Mouse (Mus musculus): Measurements from ENCODE around the gene Nckap5. TPM values are rescaled to one million over a fixed set of nuclear protein-coding genes. Genes with fewer than 3 reads are reported as not detected.

Gene Nckap5
- polyA plus RNA-seq, 1 experiment, result not detected

DNA sequence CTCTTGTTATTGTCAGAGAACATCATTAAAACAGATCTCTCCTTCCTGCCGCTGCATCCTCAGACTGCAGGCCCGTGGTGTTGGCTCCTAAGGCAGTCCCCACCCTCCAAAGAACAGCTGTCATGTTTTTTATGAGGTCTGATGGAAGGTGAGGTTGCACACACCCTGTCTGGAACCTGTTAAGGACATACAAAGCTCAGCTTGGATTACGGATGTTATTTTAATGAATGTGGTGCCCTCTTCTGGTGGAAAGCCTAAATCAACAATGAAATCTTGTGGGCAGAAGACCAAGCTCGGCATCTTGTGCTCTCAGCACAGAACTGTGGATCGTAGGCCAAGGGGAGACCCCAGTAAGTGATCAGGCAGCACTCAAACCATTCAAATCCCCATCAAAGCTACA lies 399.0 kb downstream of the Nckap5 start:
- H3ac ChIP-seq (ENCODE audit: control insufficient read depth, insufficient read length, low read depth), result no peak overlapping the region
- H3K36me3 ChIP-seq (ENCODE audit: control insufficient read depth, insufficient read depth), result no peaks in the 10 kb centered on the region
- TF ChIP-seq CTCF (IDR thresholded peaks at IDR 0.05; ENCODE audit: control insufficient read depth, insufficient read depth, insufficient read length) (peak; percentile 2), CEBPB (IDR thresholded peaks at IDR 0.05; ENCODE audit: low read depth) (no peak), USF1 (IDR thresholded peaks at IDR 0.05; ENCODE audit: low read depth) (no peak), MAX (IDR thresholded peaks at IDR 0.05) (no peak), MYOG (IDR thresholded peaks at IDR 0.05; ENCODE audit: control insufficient read depth, extremely low read depth, insufficient read length) (no peak), MYOD1 (IDR thresholded peaks at IDR 0.05; ENCODE audit: control insufficient read depth, insufficient read length, low read depth) (no peak)
- no peak overlapping the region for H3K4me3 ChIP-seq (ENCODE audit: insufficient read depth, poor library complexity, severe bottlenecking)
- no peaks in the 10 kb centered on the region for H3K79me2 ChIP-seq (ENCODE audit: control insufficient read depth, insufficient read depth)
- no peaks in the 10 kb centered on the region for H3K27me3 ChIP-seq (ENCODE audit: control insufficient read depth, insufficient read depth, insufficient read length)
- no peaks in the 10 kb centered on the region for H3K79me3 ChIP-seq (ENCODE audit: low read depth)

DNA sequence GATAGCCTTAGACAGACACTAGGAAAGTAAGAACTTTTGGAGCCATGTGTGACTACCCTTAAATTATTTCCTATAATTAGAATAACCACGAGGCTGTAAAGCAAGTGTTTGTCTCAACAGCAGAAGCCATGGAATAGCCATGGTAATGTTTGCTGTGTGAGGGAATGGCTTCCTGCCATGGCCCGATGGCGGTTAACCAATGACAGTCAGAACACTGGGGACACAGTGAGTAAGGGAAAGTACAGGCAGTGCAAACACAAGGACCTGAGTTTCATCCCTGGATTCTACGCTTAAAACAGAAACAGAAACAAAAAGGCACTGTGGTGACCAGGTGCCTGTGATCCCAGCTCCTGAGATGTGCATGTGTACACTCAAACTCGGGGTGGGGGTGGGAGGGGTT lies 419.2 kb downstream of the Nckap5 start:
- Histone ChIP-seq H3ac (ENCODE audit: control insufficient read depth, insufficient read length, low read depth) (no peak overlapping the region), H3K27me3 (ENCODE audit: control insufficient read depth, insufficient read depth, insufficient read length) (no peaks in the 10 kb centered on the region), H3K36me3 (ENCODE audit: control insufficient read depth, insufficient read depth) (no peaks in the 10 kb centered on the region), H3K4me3 (ENCODE audit: insufficient read depth, poor library complexity, severe bottlenecking) (no peak overlapping the region), H3K79me3 (ENCODE audit: low read depth) (no peaks in the 10 kb centered on the region), H3K79me2 (ENCODE audit: control insufficient read depth, insufficient read depth) (no peaks in the 10 kb centered on the region)
- TF ChIP-seq FOSL1 (IDR thresholded peaks at IDR 0.05; ENCODE audit: insufficient read depth, low read length, poor library complexity, severe bottlenecking) (no peak), USF1 (IDR thresholded peaks at IDR 0.05; ENCODE audit: low read depth) (no peak), CEBPB (IDR thresholded peaks at IDR 0.05; ENCODE audit: low read depth) (no peak), MYOG (IDR thresholded peaks at IDR 0.05; ENCODE audit: control insufficient read depth, extremely low read depth, insufficient read length) (no peak), CTCF (IDR thresholded peaks at IDR 0.05; ENCODE audit: control insufficient read depth, insufficient read depth, insufficient read length) (no peak), MYOD1 (IDR thresholded peaks at IDR 0.05; ENCODE audit: control insufficient read depth, insufficient read length, low read depth) (no peak), MAX (IDR thresholded peaks at IDR 0.05) (no peak)

DNA sequence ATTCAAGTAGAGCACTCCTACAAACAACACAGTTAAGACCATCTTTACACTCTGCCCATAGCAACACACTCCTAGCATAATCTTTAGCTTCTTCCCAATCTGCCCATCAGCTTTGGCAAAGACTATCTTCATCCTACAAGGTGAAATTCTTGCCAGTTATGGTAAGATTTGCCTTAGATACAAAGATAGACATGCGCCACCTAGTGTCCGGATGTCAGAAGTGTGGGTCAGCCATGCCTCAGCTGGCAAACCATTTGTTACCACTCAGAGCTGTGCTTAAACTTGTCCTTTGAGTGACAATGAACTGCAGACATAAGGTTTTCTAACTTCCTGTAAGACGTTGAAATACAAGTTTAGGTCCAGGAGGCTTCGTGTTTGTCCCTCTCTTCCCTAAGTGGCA lies 422.7 kb downstream of the Nckap5 start:
- H3K79me2 ChIP-seq (ENCODE audit: control insufficient read depth, insufficient read depth), result no peaks in the 10 kb centered on the region
- no peak for TF ChIP-seq MYOD1 (IDR thresholded peaks at IDR 0.05; ENCODE audit: control insufficient read depth, insufficient read length, low read depth)
- TF ChIP-seq MAX (IDR thresholded peaks at IDR 0.05), result no peak
- H3K79me3 ChIP-seq (ENCODE audit: low read depth), result no peaks in the 10 kb centered on the region
- H3ac ChIP-seq (ENCODE audit: control insufficient read depth, insufficient read length, low read depth), result no peak overlapping the region
- no peak overlapping the region for H3K4me3 ChIP-seq (ENCODE audit: insufficient read depth, poor library complexity, severe bottlenecking)
- no peaks in the 10 kb centered on the region for H3K36me3 ChIP-seq (ENCODE audit: control insufficient read depth, insufficient read depth)
- no peaks in the 10 kb centered on the region for H3K27me3 ChIP-seq (ENCODE audit: control insufficient read depth, insufficient read depth, insufficient read length)

DNA sequence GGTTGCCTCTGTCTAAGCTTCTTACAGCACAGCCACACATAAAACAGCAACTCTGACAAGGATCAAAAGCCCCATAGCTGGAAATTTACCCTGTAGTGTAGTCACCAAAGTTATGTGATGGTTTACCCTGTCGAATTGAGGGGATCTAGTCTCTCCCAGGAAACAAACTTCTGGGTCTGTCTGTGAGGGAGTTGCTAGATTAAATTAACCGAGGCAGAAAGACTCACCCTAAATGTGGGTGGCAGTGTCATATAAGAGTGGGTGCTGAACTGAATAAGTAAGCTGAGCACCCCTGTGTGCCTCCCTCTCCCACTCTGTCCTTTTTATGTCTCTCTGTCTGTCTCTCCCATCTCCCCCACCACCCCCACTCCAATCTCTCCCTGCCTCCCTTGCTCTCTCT lies 425.1 kb downstream of the Nckap5 start:
- H3K79me3 ChIP-seq (ENCODE audit: low read depth), result no peaks in the 10 kb centered on the region
- no peak overlapping the region for H3K4me3 ChIP-seq (ENCODE audit: insufficient read depth, poor library complexity, severe bottlenecking)
- no peaks in the 10 kb centered on the region for H3K27me3 ChIP-seq (ENCODE audit: control insufficient read depth, insufficient read depth, insufficient read length)
- no peak overlapping the region for H3ac ChIP-seq (ENCODE audit: control insufficient read depth, insufficient read length, low read depth)
- TF ChIP-seq MAX (IDR thresholded peaks at IDR 0.05) (no peak), CEBPB (IDR thresholded peaks at IDR 0.05; ENCODE audit: low read depth) (no peak), CTCF (IDR thresholded peaks at IDR 0.05; ENCODE audit: control insufficient read depth, insufficient read depth, insufficient read length) (no peak), MYOD1 (IDR thresholded peaks at IDR 0.05; ENCODE audit: control insufficient read depth, insufficient read length, low read depth) (no peak), USF1 (IDR thresholded peaks at IDR 0.05; ENCODE audit: low read depth) (no peak), MYOG (IDR thresholded peaks at IDR 0.05; ENCODE audit: control insufficient read depth, extremely low read depth, insufficient read length) (no peak), FOSL1 (IDR thresholded peaks at IDR 0.05; ENCODE audit: insufficient read depth, low read length, poor library complexity, severe bottlenecking) (no peak)
- no peaks in the 10 kb centered on the region for H3K36me3 ChIP-seq (ENCODE audit: control insufficient read depth, insufficient read depth)
- no peaks in the 10 kb centered on the region for H3K79me2 ChIP-seq (ENCODE audit: control insufficient read depth, insufficient read depth)

DNA sequence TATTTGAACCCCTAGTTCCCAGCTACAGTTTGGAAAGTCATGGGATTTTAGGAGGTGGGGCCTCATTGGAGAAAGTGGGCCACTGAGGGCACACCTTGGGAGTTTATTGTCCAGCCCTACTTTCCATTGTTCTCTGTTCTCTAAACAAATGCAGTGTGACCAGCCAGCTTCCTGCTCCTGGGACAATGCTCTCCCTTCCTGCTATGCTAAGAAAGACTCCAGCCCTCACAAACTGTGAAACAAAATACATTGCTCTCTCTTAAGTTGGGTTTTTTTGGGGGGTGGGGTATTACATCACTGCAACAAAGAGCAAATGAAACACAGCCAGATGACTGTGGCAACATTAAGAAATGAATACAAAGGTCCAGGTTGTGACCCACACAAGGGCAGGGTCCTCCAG lies 426.6 kb downstream of the Nckap5 start:
- Histone ChIP-seq H3ac (ENCODE audit: control insufficient read depth, insufficient read length, low read depth) (no peak overlapping the region), H3K4me3 (ENCODE audit: insufficient read depth, poor library complexity, severe bottlenecking) (no peak overlapping the region), H3K27me3 (ENCODE audit: control insufficient read depth, insufficient read depth, insufficient read length) (no peaks in the 10 kb centered on the region), H3K79me2 (ENCODE audit: control insufficient read depth, insufficient read depth) (no peaks in the 10 kb centered on the region), H3K36me3 (ENCODE audit: control insufficient read depth, insufficient read depth) (no peaks in the 10 kb centered on the region), H3K79me3 (ENCODE audit: low read depth) (no peaks in the 10 kb centered on the region)
- TF ChIP-seq USF1 (IDR thresholded peaks at IDR 0.05; ENCODE audit: low read depth), result no peak
- TF ChIP-seq CTCF (IDR thresholded peaks at IDR 0.05; ENCODE audit: control insufficient read depth, insufficient read depth, insufficient read length), result no peak
- no peak for TF ChIP-seq FOSL1 (IDR thresholded peaks at IDR 0.05; ENCODE audit: insufficient read depth, low read length, poor library complexity, severe bottlenecking)
- no peak for TF ChIP-seq MAX (IDR thresholded peaks at IDR 0.05)
- no peak for TF ChIP-seq MYOD1 (IDR thresholded peaks at IDR 0.05; ENCODE audit: control insufficient read depth, insufficient read length, low read depth)
- TF ChIP-seq MYOG (IDR thresholded peaks at IDR 0.05; ENCODE audit: control insufficient read depth, extremely low read depth, insufficient read length), result no peak
- TF ChIP-seq CEBPB (IDR thresholded peaks at IDR 0.05; ENCODE audit: low read depth), result no peak

DNA sequence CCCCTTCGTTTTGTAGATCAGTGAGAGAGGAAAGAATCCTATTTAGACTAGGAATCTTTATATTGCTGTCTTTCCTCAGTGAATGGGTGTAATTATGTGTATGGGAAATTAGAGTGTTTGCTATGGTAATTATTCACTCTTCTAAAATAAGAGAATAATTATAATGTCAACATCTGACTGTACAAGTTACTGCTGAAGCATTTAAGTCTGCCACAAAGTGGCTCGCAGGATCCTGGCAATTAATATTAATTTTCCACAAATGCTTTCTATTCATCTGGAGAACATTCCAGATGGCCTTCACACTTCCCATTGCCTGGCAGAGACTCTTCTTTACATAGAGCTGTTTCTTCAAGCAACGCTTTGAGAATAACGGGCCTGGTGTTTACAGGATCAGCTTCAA lies 439.4 kb downstream of the Nckap5 start:
- Histone ChIP-seq H3K79me2 (ENCODE audit: control insufficient read depth, insufficient read depth) (no peaks in the 10 kb centered on the region), H3K4me3 (ENCODE audit: insufficient read depth, poor library complexity, severe bottlenecking) (no peak overlapping the region), H3K79me3 (ENCODE audit: low read depth) (no peaks in the 10 kb centered on the region), H3K27me3 (ENCODE audit: control insufficient read depth, insufficient read depth, insufficient read length) (no peaks in the 10 kb centered on the region), H3K36me3 (ENCODE audit: control insufficient read depth, insufficient read depth) (no peaks in the 10 kb centered on the region), H3ac (ENCODE audit: control insufficient read depth, insufficient read length, low read depth) (no peak overlapping the region)
- TF ChIP-seq MYOG (IDR thresholded peaks at IDR 0.05; ENCODE audit: control insufficient read depth, extremely low read depth, insufficient read length) (no peak), FOSL1 (IDR thresholded peaks at IDR 0.05; ENCODE audit: insufficient read depth, low read length, poor library complexity, severe bottlenecking) (no peak), CTCF (IDR thresholded peaks at IDR 0.05; ENCODE audit: control insufficient read depth, insufficient read depth, insufficient read length) (no peak), MYOD1 (IDR thresholded peaks at IDR 0.05; ENCODE audit: control insufficient read depth, insufficient read length, low read depth) (no peak), USF1 (IDR thresholded peaks at IDR 0.05; ENCODE audit: low read depth) (no peak), MAX (IDR thresholded peaks at IDR 0.05) (no peak), CEBPB (IDR thresholded peaks at IDR 0.05; ENCODE audit: low read depth) (no peak)

Measured in C2C12 (cell line).